Mouse (Mus musculus) ovary, adult 18-20 months (tissue): Measurements from ENCODE around the gene Mb.

ENCODE experiments used
- DNase-seq: peaks from one replicate; pipeline ENCODE4 v3.0.0; 2022; ENCODE audit warnings: low spot score, mixed read lengths

The Mb gene

DNA sequence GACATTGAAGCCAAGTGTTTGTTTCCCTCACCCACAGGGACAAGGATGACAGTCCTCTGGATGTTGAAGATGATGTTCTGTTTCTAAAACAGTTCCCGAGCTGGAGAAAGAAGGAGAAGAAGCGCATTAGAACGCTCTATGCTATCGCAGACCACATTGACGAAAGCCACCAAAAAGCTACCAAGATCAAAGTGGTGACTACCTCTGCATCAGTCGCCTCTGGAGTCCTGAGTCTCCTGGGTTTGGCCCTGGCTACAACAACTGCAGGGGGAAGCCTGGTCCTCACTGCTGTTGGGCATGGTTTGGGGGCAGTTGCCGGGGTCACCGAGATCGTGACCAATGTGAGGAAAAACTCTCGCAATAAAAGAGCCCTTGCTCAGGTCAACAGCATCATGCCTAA, at the start of gene Mb:
Mb (minus strand) TSS at position 101 of the 400 bp plus-strand sequence.
- no peak for DNase-seq

DNA sequence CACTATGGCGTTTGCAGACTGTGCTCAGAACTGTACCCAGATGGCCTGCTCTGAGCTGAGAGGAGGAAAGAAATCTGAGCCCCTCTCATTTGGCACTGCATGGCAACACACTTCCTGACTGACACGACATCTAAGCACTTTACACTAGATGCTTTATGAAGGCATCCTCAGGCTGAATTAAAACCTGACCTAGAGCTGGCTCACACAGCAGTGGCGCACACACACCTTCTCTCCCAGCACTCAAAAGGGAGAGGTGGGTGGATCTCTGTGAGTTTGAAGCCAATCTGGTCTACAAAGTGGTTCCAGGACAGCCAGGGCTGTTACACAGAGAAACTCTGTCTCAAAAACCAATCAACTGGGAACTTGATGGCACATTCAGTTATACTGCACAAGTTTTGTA, 49.3 kb upstream of the Mb start:
- DNase-seq = no peak

DNA sequence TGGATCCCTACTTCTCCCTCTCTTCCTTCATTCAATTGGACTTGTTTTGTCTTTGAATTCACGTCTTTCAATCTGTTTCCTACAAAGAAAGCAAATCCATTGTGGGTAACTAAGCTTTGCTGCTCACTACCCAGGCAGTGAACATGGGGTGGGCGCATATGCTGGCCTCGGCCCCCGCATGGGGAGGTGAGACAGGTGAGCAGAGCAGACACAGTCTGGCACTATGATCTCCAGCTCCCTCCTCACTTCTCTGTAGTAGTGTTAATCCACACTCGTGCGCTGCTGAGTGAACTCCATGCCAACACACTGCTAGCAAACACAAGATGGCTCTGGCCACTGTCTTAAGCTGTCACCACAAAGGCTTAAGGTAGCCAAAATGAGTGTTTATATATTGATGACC, 46.9 kb upstream of the Mb start:
- DNase-seq = no peak

DNA sequence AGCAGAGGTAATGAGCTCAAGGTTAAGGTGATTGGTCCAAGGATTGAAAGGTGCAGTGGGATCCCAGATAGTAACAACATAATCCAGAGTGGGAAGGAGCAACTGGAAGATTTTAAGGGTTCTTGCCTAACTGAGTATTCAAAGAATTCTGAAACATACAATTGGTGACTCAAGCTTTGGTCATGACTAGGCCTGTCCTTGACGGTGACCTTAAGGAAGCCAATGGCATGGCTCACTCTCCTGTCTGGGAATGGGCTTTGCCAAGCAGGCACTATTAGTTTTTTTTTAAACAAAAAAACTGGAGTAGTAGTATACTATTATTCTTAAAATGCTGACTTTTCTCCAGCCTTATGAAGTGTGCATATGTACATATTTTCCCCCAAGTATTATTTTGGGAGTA, 44.7 kb upstream of the Mb start:
- DNase-seq = no peak

DNA sequence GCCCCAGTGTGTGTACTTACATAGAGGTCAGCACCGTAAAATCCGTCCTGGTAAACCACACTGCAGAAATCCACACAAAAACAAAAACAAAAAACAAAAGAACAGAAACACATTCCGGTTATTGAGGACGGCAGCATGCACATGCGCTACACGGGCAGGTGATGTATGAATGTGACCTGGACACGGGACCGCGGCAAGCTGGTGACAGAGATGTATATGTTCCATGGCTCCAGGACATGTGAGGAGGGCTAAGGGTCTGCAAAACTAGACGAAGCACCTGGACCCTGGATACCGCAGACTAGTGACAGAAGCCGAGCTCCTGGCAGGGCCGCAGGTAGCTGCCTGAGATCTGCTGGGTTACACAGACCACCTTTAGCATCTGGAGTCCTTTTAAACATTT, 44.0 kb upstream of the Mb start:
- DNase-seq = no peak

DNA sequence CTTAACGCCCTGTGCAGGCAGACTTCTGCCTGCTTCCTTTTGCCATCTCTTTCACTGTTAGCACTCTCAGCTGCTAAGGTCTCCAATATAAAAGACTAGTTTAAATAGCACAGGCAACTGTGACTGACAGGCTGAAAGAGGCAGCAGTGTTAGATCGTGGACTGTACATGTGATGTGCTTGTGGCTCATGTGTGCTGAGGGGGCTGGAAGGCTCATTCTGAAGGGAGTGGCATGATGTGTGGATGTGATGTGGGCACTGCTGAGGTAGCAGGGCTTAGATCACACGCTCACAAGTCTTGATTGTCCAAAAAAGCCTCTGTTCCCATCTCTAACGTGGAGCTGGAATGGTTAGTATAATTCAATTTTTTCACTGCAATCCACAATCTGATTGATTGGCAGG, 40.9 kb upstream of the Mb start:
- no peak for DNase-seq

DNA sequence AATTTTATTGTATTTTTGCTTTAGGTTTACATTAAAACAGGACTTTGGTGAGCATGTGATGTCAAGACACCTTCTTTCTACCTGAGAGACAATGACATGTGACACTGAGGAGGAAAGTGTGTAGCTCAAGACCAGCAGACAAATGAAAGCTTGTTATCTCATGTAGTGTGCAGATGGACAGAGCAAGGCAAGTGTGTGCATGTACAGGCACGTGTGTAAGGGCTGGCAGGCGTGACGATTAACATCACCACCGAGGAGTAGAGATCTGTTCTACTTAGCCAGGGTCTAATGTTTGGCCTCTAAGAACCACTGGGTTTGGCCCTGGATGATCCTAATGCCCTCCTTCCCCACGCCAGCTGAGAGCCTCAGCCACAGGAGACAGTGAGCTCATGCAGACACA, 40.1 kb upstream of the Mb start:
- no peak for DNase-seq

DNA sequence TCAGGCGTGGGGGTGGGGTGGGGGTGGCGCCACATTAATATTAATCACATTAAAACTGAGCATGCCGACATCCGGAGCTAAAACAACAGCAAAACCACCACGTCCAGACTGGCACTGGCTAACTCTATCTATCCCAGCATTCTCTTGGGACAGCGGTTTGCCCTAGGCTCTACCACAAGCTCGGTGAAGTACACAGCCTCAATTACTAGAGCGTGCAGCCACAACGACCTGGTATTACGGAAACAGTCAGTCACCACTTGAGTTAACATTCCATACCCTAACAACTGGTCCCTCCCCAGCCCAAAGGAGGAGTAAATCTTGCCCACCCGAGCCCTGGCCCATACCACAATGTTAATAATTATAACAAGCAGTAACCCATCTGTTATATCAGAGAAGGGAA, 38.8 kb upstream of the Mb start:
- DNase-seq = no peak

DNA sequence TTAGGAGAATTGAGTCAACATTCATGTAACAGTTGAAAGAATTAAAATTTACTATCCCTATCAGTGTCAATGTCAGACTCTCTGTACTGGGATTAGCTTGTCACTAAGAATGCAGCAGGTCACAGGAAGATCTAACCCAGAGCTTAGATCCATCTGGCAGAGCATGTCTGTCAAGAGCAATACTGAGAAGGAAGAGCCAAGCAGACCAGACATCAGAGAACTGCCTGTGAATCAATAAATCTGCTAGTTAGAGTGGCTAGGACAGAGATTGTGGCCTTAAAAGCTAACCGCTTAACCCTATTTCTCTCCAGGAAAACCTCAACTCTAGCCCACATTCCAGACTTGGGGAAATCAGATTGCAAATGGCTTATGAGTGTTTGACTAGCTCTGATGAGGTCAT, 36.0 kb upstream of the Mb start:
- DNase-seq = no peak

DNA sequence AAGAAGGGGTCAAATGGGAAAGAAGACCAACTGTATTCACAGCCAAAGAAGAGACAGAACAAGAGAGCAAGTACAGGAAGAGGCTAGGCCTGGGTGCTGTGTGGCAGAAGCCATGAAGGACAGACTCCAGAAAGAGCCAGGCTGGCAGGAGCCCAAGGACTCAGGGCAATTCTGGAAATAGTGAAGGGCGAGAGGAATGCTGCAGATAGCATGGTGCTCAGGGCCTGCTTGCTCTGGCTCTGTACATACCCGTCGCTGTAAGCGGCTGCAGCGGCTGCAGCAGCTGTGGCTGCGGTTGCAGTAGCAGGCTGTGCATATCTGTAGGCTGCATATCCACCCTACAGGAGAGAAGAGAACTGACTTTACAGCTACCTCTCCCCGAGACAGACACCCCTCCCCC, 35.3 kb upstream of the Mb start:
- peak; percentile 85 for DNase-seq

DNA sequence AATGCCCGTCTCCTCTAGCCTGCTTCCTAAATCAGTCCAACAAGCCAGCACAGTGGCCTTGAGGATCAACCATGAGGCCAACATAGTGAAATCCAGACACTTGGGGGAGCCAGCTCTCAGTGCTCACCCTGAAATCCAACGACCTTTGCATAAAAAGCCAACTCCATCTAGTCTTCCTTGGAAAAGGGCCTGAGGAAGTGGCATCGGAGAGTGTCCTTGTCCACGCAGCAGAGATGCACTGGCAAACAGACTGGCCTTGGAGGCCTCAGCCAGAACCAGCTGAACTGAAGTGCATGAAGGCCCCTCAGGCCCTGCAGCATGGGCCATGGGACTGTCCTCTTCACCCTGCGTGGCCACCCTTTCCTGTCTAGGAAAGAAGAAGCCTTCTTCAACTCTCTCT, 31.0 kb upstream of the Mb start:
- peak; percentile 73 for DNase-seq

DNA sequence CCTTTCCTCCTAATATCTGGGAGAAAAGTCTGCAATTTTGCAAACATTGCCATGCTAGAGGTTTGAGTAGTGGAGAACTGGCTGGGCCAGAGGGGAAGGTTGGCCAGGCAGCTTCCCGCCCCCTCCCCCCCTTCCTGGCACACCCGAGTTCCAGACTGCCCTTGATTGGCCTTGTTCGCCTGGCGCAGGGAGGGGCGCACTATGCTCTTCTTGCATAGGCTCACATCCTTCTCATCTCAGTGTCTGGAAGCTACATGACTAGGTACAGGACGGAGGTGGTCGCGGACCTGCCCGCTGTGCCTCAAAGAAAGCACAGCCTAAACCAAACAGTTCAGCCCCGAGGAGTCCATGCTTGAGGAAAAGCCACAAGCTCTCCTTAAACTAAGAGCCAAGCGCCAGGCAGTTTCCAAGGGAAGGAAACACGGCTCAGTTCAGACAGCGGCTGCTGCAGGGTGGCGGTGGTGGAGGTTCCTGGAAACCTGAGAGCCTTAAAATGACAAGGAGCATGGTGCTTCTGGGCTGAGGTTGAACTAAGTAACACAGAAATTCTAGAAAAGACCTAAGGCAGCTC, 30.3 kb upstream of the Mb start:
- no peak for DNase-seq

DNA sequence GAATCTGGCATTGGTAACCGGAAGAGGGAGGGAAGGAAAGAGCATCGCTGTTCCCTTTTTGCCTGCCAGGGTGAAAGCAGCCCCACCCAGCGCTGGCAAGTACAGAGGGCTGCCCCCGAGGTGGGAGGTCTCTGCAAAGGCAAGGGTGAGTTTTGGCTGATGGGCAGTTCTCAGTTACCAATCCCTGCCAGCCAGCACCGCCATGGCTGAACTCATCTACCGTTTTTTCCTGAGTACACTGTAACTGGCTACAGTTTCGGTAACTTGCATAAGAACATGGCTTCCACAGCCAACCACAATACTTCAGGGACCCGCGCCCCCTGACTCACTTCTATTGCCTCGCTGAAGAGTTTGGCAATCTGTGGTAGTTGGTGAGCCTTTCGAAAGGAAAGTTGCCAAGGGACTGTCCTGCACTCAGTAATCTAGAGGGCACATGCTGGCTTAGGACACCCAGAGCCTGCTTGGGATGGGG, 29.5 kb upstream of the Mb start:
- no peak for DNase-seq

DNA sequence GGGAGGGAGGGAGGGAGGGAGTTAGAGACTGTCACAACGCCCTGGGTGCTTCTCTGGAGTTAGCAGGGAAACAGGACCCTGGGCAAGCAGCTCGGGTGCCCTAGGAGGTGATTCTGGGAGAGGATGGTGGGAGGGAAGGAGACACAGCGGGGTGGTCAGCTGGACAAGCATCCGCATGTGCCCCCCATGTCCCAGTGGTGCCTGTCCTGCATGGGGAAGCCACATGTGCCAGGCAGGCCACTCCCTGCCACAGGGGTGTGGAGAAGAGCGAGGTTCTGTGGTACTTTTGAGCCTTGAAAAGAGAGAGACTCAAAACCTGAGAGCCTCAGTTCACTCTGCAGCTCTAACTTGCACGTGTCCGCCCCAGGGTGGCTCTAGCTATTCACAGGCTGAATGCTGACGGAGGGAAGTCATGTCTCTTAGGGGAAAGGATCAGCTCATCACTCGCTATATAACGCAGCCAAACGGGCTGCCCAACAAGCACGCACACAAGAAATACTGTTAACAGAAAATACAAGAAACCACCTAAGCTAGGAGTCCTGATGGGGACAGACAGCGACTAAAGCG, 28.9 kb upstream of the Mb start:
- no peak for DNase-seq

DNA sequence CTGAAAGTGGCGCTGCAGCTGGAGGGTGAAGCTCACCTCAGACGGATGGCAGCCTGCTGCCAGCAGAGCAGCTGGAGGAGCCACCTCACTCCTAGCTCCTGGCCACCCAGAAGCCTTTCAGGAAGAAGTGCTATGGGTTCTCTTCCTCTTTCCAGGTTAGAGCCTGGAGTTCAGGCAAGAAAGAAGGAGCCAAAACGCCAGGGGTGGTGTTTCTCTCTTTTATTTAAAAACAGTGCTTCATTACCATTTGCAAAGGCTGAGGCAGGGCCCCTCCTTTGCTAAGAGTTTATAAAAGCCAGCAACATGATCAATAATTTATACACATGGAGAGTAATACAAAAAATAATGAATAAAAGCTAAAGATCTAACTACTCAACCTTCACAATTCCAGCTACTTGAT, 28.3 kb upstream of the Mb start:
- no peak for DNase-seq

DNA sequence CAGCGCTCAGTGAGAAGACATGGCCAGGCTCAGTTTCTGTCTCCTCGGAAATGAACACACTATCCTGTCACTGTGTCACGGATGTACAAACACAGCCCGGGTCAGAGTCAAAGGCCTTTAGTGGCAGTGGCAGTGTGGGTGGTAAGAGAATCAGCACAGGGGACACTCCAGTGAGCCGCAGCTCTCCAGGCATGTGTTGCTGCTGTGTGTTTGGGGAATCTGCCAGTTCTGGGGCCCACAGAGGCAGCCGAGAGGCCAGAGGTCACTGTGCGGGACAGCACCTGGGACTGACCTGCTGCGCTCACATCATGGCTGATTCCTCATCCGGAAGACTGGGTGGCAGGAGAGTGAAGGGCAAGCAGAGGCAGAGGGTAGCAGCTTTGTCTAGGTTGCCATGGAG, 27.4 kb upstream of the Mb start:
- no peak for DNase-seq

DNA sequence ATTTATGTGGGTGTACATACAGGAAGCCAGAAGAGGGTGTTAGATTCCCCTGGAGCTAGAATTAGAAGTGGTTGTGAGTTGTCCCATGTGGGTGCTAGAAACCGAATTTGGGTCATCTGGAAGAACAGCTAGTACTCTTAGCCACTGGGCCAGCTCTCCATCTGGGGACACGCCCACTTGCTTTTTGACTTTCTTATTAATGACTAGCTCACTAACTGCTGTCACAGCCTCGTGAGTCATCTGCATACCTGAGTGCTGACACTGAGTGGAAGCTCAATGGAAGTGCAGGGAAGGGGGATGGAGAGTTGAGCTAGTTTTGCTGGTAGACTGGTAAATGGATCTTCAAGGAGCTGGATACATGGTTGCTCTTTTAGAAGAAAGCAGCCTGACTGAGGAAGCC, 26.1 kb upstream of the Mb start:
- no peak for DNase-seq

DNA sequence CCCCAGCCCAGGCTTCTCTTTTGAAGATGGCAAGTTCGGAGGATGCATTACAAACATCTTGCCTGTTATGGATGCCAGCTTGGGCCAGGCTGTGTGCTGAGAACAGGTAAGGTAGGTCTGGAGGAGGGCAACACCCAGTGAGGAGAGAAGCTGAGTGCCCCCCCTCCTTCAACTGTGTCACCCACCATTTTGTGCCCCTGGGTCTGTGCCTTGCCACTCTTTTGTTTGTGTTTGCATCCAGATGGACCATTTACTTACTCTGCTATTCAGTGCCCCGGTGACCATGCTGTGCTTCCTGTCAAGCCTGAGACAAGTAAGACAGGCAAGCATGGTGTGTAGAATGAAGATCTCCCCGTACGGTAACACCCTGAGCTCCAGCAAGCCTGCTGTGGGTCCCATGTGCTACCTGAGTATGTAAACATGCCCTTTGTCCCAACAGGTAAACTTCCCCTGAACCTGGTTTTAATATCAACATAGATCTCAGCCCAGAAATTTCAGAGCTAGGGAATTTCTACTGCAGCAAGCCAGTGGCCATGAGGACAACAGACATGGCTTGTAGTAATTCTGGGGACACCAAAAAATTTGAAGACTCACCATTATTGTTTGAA, 22.2 kb upstream of the Mb start:
- no peak for DNase-seq

DNA sequence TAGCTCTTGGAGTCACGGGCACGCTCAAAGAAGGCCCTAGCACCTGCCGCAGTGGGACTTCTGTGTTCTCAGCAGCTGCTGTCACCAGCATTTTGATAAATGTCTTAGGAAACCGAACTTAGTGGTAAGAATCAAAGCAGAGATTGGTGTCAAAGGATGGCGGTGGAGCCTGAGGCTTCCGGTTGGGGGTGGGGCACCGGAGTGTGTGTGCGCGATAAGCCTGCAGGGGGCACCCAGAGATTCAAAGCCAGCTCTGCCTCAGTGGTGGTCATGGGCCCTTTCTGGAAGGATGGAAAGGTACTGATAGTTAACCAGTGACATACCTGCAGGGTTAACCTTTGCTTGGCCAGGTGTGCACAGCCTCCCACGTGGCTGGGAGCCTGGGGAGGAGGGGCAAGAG, 21.0 kb upstream of the Mb start:
- no peak for DNase-seq

DNA sequence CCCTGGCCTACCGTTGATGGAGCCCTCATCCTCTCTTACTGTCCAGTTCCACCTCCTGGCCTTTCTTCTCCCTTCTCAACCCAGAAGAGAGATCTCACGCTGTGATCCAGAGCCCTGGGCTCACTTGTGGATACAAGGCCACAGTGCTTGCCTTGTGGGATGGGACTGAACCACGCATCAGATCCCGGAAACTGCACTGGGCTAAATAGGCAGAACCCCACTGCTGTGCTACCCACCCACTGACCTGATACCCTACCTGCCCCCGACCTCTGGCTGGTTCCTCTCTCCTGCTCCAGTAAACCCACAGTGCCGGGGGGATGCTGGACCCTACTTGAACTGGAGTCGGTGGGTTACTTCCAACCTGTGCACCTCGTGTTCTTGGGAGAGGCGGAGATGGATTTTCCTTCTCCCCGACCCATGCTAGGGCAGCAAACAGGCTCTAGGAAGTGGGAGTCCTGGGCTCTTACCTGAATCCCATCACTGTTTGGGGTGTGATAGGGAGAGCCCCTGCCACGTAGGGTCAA, 20.3 kb upstream of the Mb start:
- no peak for DNase-seq

DNA sequence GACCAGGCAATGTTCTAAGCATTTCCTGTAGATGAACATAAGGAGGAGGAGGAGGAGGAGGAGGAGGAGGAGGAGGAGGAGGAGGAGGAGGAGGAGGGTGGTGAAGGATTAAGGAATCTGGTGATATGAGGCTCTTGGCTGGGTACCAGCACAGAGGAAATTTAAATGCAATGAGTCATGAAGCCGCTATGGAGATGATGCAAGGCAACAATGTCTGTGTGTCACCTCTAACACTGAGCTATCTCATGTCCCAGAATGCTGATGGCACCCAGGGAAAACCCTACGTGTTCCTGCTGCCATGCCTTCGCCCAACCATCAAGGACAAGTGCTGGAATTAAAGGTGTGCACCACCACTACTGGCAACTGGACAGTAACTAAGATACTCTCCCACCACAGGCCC, 18.5 kb upstream of the Mb start:
- no peak for DNase-seq

DNA sequence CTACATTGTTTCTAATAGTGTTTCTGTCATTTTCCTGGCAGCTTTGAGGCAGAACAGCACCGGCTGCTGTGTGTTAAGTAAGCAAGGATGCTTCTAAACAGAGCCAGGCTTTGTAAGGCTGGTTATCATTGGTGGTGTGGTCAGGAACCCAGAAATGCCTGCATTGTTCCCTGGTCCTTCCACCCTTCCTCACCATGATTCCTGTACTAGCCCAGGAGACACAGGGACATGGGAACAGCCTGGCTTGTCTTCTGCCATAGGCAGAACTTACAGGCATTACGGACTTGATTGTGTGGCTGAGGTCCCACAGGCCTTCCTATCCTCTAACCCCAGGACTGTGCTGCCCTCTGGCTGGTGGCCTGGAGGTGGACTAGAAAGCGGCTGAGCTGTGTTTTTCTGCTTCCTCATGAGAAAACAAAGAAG, 18.0 kb upstream of the Mb start:
- no peak for DNase-seq

DNA sequence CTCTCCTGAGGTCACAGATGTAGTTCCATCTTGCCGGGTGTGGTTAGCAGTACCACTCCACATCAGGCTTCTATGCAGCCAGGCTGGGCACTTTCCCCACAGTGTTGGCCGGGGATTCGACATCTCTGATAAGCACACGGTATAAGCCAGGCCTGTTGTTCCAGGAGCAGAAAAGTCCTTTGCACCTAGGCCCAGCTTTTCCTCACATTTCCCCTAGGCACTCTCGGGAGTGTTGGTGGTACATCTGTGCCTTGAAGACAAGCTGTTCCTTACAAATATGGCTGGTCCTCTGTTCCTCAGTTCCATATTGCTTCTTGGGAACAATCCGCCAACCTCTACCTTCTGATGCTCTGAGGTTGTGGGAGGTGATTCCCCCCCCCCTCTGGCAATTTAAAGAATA, 15.8 kb upstream of the Mb start:
- DNase-seq = no peak
